Mouse (Mus musculus): ENCODE results near the gene Gm49387.

DNA sequence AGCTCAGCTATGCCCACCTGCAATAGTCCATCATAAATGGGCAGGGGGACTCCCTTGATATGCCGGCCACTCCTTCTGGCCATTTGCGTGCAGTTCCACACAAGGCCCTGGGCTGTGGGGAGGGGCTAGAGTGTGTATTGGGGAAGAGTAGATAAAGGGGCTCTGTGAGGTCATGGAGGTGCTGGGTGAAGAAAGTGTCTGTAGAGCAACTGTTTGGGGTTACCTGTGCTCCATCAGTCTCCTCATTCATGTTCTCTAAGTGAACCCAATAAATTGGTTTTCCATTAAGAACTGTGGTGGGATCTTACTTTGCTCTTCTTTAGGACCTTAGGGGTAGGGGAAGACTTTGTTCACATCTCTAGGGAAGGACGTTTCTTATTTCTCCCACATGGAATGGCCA lies 49.4 kb downstream of the Gm49387 start, which contains the start of gene Colq:
- TF ChIP-seq CTCF (IDR thresholded peaks at IDR 0.05; ENCODE audit: borderline replicate concordance, insufficient read depth, low read length) = no peak
- no peak for TF ChIP-seq POLR2A (IDR thresholded peaks at IDR 0.05; ENCODE audit: low read depth, low read length)
